Mouse (Mus musculus): ENCODE measurements around the gene Tmem163.

Gene Tmem163

DNA sequence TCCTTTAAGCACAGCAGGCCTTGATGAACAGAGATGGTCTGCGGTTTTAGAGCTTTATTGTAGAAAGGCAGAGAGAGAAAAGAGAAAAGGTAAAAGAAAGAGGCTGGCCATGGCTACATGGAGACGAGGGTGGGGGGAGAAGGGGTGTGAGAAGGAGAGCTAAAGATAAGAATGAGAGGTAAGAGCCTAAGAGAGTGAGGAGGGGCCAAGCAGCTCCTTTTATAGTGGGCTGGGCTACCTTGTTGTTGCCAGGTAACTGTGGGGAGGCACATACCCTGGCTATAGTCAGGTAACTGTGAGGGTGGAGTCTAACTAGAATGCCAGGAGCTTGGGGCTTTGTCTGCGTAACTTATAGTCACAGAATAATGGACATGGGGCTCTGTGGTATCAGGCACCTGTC lies 110.7 kb downstream of the Tmem163 start:
- no peak for DNase-seq (ENCODE audit: low read depth, low spot score)

DNA sequence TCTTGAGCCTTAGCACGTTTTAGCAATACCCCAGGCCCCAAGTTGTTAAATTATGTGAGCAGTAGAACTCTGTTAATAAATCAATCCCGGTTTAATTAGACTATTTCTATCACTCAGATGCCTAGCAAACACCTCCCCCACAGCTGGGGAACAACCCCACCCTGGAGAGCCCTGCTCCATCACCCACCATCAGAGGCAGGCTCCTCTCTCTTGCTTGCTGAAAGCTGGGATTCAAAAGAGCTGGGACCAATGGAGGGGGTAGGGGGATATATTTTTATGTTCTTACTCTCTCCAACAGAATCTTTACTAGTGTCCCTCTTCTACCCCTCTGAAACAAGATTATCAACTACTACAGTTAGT lies 122.9 kb downstream of the Tmem163 start:
- DNase-seq (ENCODE audit: low read depth, low spot score), result no peak

DNA sequence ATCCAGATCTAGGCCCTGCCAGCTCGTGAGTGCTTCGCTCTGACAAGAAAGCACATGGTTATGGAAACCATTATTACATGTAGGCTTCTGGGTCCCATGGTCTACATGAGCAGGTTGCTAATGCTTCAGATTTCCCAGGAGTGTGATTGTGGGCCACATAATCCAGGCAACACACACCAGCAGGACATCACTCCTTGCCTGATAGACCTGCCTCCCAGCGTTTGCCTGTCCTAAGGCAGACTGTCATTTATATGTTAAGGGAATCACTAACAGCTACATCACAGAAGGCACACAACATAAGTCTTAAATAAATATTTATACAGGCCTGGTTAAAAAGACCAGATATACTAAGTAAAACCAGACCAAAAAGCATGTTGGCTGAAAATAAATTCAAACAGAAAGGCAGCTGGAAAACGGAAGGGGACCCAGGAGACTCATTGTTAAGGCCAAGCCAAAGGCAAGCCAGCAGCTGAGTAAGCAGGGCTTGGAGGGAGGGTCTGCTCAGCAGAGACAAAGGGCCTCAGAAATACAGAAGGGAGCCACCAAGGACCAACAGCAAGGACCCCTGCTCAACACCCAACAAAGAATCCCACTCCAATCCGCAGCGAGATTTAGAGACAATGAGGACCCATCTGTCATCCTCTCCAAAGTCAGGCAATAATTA lies 123.4 kb downstream of the Tmem163 start:
- no peak for DNase-seq (ENCODE audit: low read depth, low spot score)

DNA sequence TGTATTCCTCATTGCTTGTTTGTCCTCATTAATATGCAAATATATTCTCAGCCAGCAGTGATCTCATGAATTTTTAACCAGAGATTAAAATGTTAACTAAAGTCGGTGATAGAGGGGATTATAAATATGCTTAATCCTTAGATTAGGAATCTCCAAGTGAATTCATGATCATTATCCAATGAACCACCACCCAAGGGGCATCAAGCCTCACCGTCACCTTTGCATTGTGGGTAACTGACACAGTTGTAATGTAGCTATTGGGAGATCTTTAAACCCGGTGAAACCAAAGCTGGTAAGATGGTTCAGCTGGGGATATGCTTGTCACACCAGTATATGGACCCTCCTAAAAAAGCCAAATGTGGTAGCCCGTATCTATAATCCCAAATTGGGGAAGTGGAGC lies 131.3 kb downstream of the Tmem163 start:
- DNase-seq (ENCODE audit: low read depth, low spot score), result no peak

DNA sequence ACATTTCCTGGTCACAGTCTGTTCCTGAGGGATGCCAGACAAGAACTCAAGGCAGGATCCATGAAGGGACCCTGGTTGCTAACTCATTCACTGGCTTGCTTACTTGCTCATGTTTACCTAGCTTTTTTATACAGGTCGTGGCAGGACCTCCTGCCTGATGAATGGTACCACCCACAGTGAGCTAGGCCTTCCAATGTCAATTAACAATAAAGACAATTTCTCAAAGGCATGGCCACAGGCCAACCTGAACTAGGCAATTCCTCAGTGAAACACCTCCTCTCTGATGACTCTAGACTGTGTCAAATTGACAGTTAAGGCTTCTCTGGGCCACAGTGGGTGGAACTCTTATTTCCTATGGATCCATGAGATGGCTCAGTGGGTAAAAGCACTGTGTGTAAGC lies 136.6 kb downstream of the Tmem163 start:
- no peak for DNase-seq (ENCODE audit: low read depth, low spot score)

DNA sequence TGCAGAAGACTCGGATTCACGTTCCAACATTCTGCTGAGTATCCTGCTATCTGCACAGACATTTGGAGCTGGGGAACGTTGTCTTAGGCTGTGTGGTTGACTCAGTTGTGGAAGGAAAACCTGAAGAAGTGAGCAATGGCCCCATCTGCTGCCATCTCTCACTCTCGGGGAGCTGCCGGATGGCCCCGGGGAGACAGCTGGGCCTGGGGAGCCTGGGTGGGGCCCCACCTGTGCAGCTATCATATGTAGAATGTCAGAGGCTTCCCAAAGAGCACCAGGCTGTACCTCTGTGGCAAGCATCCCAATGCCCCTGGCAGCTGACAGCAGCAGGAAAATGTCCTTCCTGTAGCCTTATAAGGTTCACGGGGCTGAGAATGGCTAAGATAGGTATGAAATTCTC lies 137.4 kb downstream of the Tmem163 start:
- DNase-seq (ENCODE audit: low read depth, low spot score), result no peak

DNA sequence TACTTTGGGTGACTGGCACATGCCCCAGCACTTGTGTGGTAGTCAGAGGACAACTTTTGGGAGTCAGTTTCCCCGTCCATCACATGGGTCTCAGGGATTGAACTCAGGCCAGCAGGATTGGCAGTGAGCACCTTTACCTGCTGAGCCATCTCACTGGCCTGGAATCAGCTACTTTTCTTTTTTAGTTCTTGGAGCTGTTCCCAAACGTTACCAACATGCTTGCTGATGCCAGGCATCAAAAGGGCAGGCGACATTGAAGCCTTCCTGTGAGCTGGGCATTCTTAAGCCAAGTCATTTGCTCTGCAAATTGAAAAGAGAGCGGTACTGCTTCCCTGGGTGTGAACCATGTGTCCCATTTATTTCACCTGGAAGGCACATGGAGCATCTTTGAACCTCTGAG lies 137.8 kb downstream of the Tmem163 start:
- no peak for DNase-seq (ENCODE audit: low read depth, low spot score)

DNA sequence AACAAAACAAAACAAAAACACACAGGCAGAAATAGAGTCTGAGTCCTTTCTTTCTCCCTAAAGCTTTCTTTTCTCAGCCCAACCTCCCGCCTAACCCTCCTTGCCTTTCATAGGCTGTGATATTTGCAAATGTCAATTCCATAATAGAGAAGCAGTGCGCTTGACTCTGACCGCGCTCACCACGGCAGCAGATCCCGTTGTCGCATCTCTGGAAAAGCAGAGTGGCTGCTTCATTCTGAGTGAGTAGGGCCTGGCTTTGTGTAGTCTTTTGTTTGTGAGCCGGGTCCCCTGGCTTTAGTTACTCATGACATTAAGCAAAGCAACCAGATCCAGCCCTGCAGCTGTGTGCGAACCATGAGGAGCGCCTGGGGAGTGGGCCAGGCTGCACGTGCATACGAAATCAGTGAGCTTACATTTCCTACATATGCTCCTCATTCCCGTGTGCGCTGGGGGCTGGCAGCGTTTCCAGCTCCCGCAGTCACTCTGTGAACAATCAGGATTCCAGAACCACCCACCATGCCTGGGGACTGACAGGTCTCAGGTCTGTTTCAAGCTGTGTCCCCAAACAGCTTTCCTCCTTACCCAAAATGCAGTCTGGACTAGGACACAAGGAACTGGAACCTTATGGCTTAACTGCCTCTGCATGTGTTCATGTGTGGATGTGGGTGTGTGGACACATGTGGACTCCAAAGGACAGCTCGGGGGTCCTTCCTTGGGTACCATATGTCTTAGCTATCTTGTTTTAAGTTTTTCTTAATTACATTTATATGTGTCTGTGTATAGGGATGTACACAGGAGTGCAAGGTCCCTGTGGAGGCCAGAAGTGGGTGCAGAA lies 141.9 kb downstream of the Tmem163 start:
- DNase-seq (ENCODE audit: low read depth, low spot score), result no peak

DNA sequence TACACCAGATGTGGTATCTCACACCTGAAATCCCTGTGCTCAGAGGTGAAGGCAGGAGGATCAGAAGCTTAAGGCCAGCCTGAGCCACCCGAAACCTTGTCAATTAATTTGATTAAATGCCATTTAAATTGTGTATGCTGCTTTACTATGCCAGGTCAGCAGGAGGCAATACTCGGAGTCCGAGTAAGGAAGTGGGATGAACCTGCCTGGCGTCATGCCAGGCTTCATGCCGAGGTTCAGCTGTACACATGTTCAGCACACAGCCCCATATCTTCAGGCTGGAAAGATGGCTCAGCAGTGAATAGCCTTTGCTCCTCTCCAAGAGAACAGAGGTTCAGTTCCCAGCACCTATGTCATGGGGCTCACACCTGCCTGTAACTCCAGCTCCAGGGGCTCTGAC lies 142.9 kb downstream of the Tmem163 start:
- no peak for DNase-seq (ENCODE audit: low read depth, low spot score)

DNA sequence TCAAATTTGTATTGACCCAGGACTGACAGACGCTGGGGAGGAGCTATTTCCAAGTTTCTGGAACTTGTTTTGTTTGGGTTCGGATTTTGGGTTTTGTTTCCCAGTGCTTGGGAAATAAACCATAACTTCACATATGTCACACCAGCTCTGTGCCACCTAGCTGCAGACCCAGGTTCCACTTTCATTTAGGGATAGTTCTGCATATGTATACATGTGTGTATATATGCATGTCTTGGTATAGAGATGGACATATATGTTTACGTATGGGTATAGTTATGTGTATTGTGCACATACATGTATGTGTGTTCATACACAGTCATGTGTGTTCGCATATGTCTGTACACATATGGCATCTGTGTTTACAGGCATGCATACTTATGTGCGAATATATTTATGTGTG lies 147.6 kb downstream of the Tmem163 start:
- DNase-seq (ENCODE audit: low read depth, low spot score), result no peak

DNA sequence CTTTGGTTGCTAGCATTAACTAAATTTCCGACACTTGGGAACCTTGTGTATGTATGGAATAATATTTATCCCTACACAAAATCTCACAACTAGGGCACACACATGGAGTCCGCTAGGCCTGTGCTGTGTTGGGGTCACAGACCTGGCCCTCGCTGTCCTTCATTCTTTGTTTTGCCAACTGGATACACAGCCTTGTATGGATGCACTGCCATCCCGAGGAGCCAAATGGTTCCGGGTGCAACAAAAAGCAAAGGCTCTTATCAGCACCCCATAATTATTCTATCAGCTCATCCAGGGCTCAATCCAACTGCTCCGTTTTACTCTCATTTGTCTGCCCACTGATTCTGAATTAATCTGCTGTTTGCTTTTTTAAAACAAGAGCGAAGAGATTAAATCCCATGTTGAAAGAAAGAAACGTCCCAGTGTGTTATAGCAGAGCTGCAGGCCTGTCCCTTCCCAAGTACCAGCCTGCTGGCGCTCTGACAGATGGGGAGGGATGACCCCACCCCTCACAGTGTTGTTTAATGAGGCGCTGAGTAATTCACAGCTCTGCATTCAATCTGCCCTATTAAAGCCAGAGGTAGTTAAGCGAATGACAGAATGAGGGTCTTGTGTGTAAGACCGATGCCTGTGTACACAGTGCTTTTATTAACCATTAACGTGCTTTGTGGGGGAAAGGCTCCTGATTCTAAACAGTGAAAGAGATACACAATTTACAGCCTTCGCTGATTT lies 148.3 kb downstream of the Tmem163 start:
- DNase-seq (ENCODE audit: low read depth, low spot score), result no peak

DNA sequence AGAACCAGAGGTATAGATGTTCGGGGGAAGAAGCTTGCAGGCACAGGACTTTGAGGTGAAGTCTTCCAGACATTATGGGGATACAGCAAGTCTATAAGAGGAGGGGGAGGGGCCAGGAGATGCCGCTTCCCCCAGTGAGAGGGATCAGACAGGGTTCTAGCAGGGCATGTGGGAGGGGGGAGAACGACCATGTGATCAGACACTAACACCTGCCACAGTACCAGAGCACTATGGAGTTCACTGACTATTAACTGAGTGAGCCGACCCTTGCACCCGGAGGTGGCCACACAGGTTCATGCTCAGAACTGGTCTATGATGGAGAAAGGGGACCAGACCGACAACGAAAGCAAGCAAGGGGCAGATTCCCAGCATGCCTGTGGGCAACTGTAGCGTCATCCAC lies 156.0 kb downstream of the Tmem163 start:
- DNase-seq (ENCODE audit: low read depth, low spot score), result no peak

DNA sequence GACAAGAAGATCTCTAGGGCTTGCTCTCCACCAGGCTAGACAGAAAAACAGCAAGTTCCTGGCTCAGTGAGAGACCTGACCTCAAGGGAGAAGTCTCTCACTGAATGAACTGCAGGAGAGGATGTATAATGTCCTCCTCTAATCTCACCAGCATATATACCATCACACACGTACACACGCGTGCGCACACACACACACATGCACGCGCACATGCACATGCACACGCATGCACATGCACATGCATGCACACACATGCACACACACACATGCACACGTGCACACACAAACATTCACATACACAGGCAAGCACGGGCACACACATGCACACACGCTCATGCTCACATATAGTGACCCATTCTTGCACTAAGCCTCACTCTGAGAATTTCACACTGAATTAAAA lies 164.5 kb downstream of the Tmem163 start:
- no peak for DNase-seq (ENCODE audit: low read depth, low spot score)

DNA sequence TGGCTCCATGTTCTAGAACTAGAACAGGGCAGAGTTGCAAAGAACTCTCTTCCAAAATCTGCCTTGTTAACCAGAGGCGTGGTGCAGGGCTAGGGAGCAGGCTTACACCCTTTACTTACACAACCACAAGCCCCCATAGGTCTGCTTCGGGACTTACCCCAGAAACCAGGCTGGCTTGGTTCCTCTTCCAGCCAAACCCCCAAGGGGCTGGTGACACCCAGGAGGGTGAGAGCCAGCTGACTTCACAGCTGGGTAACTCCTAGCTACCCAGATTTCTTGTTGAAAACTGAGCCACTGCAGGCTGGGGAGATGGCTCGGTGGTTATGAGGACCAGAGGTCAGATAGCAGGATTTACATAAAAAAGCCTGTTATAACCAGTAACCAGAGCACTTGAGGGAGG lies 164.9 kb downstream of the Tmem163 start:
- no peak for DNase-seq (ENCODE audit: low read depth, low spot score)

DNA sequence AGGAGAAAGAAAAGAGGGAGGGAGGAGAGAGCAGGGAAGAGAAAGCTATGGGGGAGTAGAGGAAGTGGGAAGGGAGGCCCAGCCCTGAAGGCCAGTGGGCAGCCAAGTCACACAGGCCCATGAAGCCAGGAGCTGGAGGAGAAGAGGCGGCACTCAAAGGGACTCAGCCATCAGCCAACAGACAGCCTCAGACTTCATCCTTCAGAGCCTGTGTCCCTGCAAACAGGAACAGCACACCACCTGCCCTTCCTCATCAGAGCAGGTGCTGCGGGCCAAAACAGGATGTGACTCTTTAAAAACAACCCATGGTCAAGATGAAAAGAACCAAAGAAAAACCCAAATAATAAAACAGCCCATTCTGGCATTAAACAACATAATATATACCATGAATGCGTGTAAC lies 165.7 kb downstream of the Tmem163 start:
- no peak for DNase-seq (ENCODE audit: low read depth, low spot score)

DNA sequence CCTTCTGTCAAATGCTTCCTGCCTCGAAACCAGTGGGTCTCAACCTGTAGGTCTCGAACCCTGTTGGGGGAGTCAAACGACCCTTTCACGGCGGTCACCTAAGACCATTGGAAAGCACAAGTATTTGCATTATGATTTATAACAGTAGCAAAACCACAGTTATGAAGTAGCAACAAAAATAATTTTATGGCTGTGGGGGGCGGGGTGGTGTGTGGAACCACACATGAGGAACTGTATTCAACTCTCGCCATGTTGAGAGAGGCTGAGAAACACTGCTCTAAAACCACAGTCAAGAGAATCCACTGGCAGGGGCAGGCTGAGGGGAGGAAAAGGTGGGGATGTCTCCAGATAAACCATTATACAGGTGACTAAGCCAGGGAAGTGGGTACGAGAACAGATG lies 166.2 kb downstream of the Tmem163 start:
- no peak for DNase-seq (ENCODE audit: low read depth, low spot score)

DNA sequence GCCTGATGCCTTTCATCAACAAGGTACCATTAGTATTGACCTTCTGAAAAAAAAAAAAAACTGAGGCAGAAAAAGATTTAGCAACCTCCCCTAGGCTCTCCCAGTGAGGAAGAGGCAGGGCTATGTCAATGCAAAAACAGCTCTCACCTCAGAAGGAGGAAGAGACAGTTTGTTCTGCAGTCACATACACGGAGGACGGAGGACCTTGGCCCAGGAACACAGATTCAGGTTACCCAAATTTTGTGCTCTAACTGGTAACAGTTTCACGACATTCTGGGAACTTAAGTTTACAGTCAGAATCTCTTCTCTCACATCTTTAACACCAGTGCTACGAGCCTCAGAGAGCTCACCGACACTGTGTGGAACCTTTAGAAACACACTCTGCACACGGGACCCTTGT lies 166.6 kb downstream of the Tmem163 start:
- DNase-seq (ENCODE audit: low read depth, low spot score), result no peak

DNA sequence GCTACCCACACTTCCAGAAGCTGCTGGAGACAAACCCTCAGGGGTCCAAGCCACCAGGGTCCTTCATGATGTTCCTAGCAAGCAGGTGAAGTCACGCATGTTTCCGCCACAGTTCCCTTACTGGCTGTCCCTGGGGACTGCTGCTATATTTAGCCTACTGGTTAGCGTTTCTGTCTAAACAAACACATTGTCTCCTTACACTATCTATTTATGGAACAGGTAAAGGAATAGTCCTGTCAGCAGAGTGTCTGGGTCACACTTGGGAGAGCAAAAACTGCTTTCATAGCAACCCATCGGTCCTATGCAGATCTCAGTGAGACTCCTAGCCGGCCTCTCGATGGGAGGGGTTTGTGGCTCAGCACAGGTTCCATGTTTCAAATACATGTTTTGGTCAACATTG lies 168.0 kb downstream of the Tmem163 start:
- no peak for DNase-seq (ENCODE audit: low read depth, low spot score)

DNA sequence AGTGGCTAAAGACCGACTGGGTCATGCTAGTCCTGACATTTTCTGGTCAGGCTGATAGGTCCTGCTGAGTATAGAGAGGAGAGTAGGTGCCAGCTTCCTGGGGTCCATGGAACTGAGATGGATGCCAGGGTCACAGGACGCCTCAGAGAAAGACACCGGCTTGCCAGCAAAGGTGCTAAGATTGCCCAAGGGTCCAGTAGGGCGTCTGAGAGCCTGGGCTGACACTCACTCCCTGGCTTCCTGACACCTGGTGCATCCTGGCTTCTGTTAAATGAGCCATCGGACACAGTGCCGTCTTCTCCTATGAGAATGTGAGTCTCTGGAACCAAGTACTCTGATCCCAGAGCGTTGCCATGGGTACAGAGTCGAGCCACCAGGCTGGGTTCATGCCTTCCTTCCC lies 170.4 kb downstream of the Tmem163 start:
- DNase-seq (ENCODE audit: low read depth, low spot score), result no peak

DNA sequence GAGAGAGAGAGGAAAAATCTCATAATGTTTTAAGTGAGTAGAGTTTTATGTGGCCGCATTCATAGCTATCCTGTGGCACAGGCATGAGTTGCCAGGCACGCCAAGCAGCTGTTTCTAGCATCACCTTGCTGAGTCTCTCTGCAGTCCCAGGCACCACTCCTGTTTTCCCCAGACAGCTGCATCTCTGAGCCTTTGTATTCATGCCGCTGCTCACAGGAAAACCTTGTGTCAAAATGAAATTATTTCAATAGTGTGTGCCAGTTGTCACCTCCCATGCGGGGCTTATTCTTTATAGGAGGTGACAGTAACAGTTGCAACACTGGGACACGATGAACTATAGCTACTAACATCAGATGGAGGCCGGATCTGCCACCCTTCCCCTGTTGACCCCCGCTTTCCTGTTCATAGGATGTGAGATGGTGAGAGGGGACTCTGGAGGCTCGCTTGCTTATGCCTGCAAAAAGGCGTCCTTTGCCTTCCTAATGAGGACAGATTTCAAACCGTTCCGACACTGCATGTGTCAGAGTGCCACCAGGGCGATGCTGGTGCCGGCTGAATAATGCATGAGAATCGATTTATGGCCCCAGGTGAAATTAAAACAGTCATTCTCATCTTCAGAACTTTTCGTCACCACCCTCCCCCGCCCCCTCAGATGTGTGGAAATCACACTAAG lies 171.1 kb downstream of the Tmem163 start:
- DNase-seq (ENCODE audit: low read depth, low spot score), result no peak

DNA sequence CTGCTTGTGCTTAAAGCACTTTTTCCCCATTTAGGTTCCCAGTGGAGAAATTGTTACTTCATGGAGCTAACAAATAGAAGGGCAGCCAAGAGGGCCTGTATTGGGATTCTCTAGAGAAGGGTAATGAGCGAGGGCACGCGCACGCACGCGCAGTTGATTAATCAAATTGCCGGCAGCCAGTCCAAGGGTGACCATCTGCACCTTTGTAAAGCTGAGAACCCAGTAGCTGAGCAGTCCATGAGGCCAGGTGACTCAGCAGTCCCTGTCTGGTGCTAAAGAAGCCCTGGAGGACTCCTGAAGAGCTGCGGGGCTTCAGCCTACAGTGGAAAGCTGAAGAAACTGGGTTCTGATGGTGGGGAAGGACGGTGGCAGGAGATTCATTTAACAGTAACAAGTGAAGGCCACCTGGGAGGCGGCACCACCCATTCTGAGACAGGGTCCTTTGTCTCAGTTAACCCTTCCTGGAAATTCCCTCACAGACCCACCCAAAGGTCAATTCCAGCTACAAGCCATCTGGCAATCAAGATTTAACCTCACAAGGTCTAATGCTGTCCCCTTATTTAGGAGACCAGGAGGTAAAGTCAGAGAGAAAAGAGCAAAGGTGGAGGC lies 172.2 kb downstream of the Tmem163 start:
- DNase-seq (ENCODE audit: low read depth, low spot score), result no peak

DNA sequence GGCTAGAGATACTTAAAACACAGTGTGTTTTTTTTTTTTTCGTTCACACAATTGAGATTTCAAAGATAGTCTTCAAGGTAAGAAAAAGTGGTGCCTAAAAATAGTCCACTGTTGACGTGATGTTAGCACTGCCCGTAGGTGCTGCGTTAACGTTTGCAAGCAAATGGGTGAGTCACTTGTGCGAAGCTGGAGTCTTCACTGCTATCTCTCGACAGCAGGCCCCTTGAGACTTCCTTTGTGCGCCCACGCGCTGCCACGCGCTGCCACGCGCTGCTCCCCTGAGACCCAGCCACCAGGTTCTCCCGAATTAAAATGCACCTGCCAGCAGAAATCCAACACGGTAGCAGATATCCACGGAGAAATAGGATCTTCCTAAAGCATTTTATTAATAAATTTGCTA lies 178.6 kb downstream of the Tmem163 start:
- no peak for DNase-seq (ENCODE audit: low read depth, low spot score)
